Mouse (Mus musculus): ENCODE measurements at regions not wholly inside any gene's neighbourhood (a gene's known extent, or its start where the extent isn't known, plus 50 kb on each side); places are given as distances from the start of the nearest gene placed in this dataset.
A peak's percentile ranks its signal among the peaks of the same experiment; 100 is the strongest.

GRCm38 (mm10) chr10:92225818-92226217 lies 496.4 kb downstream of the Nedd1 start:
- no peak for DNase-seq

GRCm38 (mm10) chr10:92225071-92225470 lies 497.1 kb downstream of the Nedd1 start:
- no peak for DNase-seq

- DNase-seq: no peak
Observed at GRCm38 (mm10) chr10:92219310-92219709, 502.9 kb downstream of the Nedd1 start.

GRCm38 (mm10) chr10:92170856-92171255 lies 551.4 kb downstream of the Nedd1 start:
- no peak for DNase-seq

GRCm38 (mm10) chr10:92166057-92166456 lies 556.2 kb downstream of the Nedd1 start:
- no peak for DNase-seq

GRCm38 (mm10) chr10:92164991-92165390 lies 557.2 kb downstream of the Nedd1 start:
- DNase-seq: no peak

GRCm38 (mm10) chr10:92164648-92164960 lies 557.6 kb downstream of the Nedd1 start:
- no peak for DNase-seq

- DNase-seq: no peak
Observed at GRCm38 (mm10) chr10:92163851-92164647, 558.2 kb downstream of the Nedd1 start.

GRCm38 (mm10) chr10:92163071-92163504 lies 559.1 kb downstream of the Nedd1 start:
- DNase-seq: no peak

GRCm38 (mm10) chr10:92162473-92163011 lies 559.7 kb downstream of the Nedd1 start:
- peak in 1 of 2 experiments; percentile 3 for DNase-seq

- DNase-seq: no peak
Observed at GRCm38 (mm10) chr10:92161501-92161900, 560.7 kb downstream of the Nedd1 start.

- no peak for DNase-seq
Observed at GRCm38 (mm10) chr10:92146263-92146662, 576.0 kb downstream of the Nedd1 start.

GRCm38 (mm10) chr10:92135521-92135920 lies 586.7 kb downstream of the Nedd1 start:
- DNase-seq: no peak

- DNase-seq: no peak
Observed at GRCm38 (mm10) chr10:92112790-92113189, 609.4 kb downstream of the Nedd1 start.

- no peak for DNase-seq
Observed at GRCm38 (mm10) chr10:92106331-92106730, 615.9 kb downstream of the Nedd1 start.

- DNase-seq: no peak
Observed at GRCm38 (mm10) chr10:92103887-92104286, 618.3 kb downstream of the Nedd1 start.

GRCm38 (mm10) chr10:92102755-92103154 lies 619.5 kb downstream of the Nedd1 start:
- no peak for DNase-seq

GRCm38 (mm10) chr10:92097562-92097961 lies 624.7 kb downstream of the Nedd1 start:
- DNase-seq: no peak

- no peak for DNase-seq
Observed at GRCm38 (mm10) chr10:92097081-92097480, 625.1 kb downstream of the Nedd1 start.

- no peak for DNase-seq
Observed at GRCm38 (mm10) chr10:92091480-92092395, 630.5 kb downstream of the Nedd1 start.

- no peak for DNase-seq
Observed at GRCm38 (mm10) chr10:92082111-92082510, 640.1 kb downstream of the Nedd1 start.

GRCm38 (mm10) chr10:92081199-92081598 lies 641.0 kb downstream of the Nedd1 start:
- DNase-seq: no peak

- no peak for DNase-seq
Observed at GRCm38 (mm10) chr10:92079421-92079820, 642.8 kb downstream of the Nedd1 start.

Data from heart, adult 18-20 months (tissue).